Mouse (Mus musculus) E14TG2a.4 (cell line): ENCODE measurements around the gene Plce1.

Source experiments
- CTCF ChIP-seq: conservative IDR thresholded peaks from 2 replicates; pipeline ENCODE4 v1.5.1; 2014; ENCODE audit warnings: low read length
- NANOG ChIP-seq: IDR thresholded peaks from 2 replicates; pipeline ENCODE4 v1.6.1; 2014; ENCODE audit warnings: borderline replicate concordance, low read length, mixed read lengths
- POU5F1 ChIP-seq: IDR thresholded peaks from 2 replicates; pipeline ENCODE4 v1.6.1; 2014; ENCODE audit warnings: low read length, borderline replicate concordance

- TF ChIP-seq CTCF = no peak
- TF ChIP-seq NANOG = no peak
- TF ChIP-seq POU5F1 = no peak
Measured at GRCm38 (mm10) chr19:38678655-38679054, 197.7 kb downstream of the Plce1 start.
